Mouse (Mus musculus) olfactory bulb, adult 2 months (tissue): Measurements from ENCODE around the gene Gm10203. TPM values are rescaled to one million over a fixed set of nuclear protein-coding genes. Genes with fewer than 3 reads are reported as not detected.
"Not testable (repeated sequence)": the region's sequence is repeated elsewhere in the genome, so short reads cannot be mapped to it uniquely, and the experiment has no call there.

Source experiments
- H3K27ac ChIP-seq: fragments of 200-500 bp; 2 replicates; pipeline ENCODE4 v1.5.1; 2012; ENCODE audit warnings: low read depth, low read length; ENCODE audit not compliant: insufficient read depth
- H3K4me1 ChIP-seq: fragments of 200-500 bp; 2 replicates; pipeline ENCODE4 v1.6.1; 2012; ENCODE audit warnings: low read length; ENCODE audit not compliant: control insufficient read depth, insufficient read depth
- H3K4me3 ChIP-seq: fragments of 200-500 bp; 2 replicates; pipeline ENCODE4 v1.5.1; 2012; ENCODE audit warnings: mild to moderate bottlenecking, low read depth, low read length, moderate library complexity; ENCODE audit not compliant: insufficient read depth
- CTCF ChIP-seq: fragments of 200-500 bp; IDR thresholded peaks from 2 replicates; pipeline ENCODE4 v1.5.1; 2012; ENCODE audit warnings: low read depth, mild to moderate bottlenecking, low read length, moderate library complexity; ENCODE audit not compliant: insufficient read depth
- POLR2A ChIP-seq: fragments of 200-500 bp; IDR thresholded peaks from 2 replicates; pipeline ENCODE4 v1.6.1; 2012; ENCODE audit warnings: mild to moderate bottlenecking, low read depth, low read length, moderate library complexity; ENCODE audit not compliant: insufficient read depth
- WGBS: fragments of 180-500 bp; shearing (Covaris S2); methylation state at CpG from one replicate; pipeline ENCODE4 v1.1.7; 2018; 5-methylcytosine and 5-hydroxymethylcytosine counted together
- polyA plus RNA-seq: library from polyadenylated mRNA; stranded (reverse); fragments of >200 nt; gene quantifications from 2 replicates; pipeline ENCODE4 v1.2.4, GENCODE M21; 2012; ENCODE audit warnings: low replicate concordance; ENCODE audit not compliant: missing spikeins, insufficient read depth, insufficient read length

The Gm10203 gene
- polyA plus RNA-seq: not detected in 2 replicates

DNA sequence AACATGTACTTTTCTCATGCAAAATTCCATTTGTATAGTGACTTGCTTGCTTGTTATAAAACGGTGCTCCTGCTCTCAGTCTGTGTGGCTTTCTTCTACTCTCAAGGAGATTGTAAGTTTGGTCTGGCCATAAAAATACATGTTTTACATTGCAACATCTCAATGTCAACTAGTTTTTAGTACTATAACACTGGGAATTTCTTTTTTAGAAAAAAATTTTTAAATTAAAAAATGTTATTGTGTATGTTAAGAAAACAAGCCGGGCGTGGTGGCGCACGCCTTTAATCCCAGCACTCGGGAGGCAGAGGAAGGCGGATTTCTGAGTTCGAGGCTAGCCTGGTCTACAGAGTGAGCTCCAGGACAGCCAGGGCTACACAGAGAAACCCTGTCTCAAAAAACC is at the start of gene Gm10203:
TSS of gene Gm10203 (plus strand) at position 301 of the 400 bp plus-strand sequence.
- H3K27ac ChIP-seq, H3K4me1 ChIP-seq, H3K4me3 ChIP-seq: not testable (repeated sequence)
- 85% methylated on average over 8 of the region's 8 CpGs for WGBS

DNA sequence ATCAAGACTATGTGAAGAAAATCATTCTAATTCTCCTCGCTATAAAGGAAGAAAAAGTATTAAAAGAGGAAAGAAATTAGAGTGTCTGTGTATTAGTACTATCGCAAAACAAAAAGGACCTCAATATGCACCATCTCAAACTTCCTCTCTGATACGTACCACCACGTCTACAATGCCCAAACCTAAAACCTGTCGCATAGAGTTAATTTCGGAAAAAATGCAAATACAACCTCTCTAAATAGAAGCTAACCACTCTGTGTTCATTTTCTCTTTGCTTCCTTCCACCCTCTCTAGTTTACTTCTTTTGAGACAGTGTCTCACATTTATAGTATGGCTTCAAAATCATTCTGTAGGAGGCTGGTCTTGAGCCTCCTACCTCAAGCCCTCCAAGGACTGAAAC is 37.6 kb upstream of the Gm10203 start:
- TF ChIP-seq CTCF: no peak
- TF ChIP-seq POLR2A: no peak
- 95% methylated on average over 6 of the region's 6 CpGs for WGBS
- Histone ChIP-seq H3K4me3 (no peak overlapping the region), H3K27ac (no peak overlapping the region), H3K4me1 (no peaks in the 10 kb centered on the region)

DNA sequence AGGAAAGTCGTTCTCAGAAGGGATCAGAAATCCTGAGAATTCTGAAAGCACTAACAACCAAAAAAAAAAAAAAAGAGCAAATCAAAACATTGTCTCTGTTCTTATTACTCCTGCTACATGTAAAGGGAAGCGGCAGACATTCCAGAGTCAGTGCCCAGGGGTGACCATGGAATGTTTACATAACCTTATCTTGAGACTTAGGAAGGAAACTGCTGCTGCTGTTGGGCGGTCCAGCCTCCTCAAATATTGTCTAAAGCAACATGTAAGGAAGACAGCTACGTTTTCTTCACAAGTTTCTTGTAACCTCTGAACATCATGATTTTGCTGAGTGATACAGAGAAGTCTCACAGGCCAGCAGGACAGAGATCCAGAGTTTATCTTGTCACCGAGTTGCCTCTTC is 36.5 kb upstream of the Gm10203 start:
- WGBS: 69% methylated on average over 5 of the region's 5 CpGs
- Histone ChIP-seq H3K4me3 (no peak overlapping the region), H3K27ac (no peak overlapping the region), H3K4me1 (no peaks in the 10 kb centered on the region)
- TF ChIP-seq CTCF: no peak
- no peak for TF ChIP-seq POLR2A

DNA sequence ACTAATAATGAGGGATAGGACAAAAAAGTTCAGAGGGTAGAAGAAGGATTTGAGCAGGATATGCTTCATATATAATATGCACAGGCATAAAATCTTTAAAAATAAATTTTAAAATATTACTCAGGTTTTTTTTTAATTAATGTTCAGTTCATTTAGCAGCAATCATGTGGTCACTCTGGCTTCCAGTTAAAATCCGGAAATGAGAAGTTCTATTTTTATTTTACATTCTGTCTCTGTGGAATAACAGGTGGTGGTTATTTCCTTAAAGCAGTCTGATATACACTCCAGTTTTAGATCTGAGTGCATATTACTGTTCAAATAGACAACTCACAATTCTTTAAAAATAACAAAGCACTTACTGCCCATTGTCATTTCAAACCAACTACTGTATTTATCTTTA is 35.4 kb upstream of the Gm10203 start:
- H3K4me1 ChIP-seq: no peaks in the 10 kb centered on the region
- H3K4me3 ChIP-seq: no peak overlapping the region
- H3K27ac ChIP-seq: no peak overlapping the region
- TF ChIP-seq CTCF (no peak), POLR2A (no peak)
- 47% methylated on average over 1 of the region's 1 CpGs for WGBS

DNA sequence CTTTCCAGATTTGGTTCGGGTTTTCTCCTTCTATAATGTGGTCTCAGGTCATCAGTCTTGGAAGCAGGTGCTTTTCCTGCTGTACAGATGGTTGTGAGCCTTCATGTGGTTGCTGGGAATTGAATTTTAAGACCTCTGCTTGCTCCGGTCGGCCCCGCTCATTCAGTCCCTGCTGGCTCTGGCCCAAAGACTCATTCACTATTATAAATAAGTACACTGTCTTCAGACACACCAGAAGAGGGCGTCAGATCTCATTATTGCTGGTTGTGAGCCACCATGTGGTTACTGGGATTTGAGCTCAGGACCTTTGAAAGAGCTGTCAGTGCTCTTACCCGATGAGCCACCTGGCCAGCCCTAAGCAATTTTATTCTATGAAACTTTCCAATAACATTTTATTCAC is 34.6 kb upstream of the Gm10203 start:
- WGBS: 40% methylated on average over 6 of the region's 6 CpGs

DNA sequence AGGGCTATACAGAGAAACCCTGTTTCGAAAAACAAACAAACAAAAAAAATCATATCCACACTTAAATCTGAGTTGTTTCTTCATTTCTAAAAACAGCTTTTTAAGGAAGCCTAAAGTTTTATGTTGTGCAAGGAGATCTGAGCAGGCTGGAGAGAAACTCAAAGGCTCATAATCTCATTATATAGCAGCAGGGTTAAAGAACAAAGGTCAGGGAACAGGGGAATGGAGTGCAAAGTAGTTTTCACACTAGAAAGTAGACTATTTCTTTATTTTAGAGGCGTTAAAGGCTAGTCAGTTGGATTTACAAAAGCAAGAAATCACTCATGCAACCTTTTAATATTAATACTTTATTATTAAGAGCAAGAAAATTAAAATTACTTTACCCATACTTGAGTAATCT is 33.7 kb upstream of the Gm10203 start:
- no peak overlapping the region for H3K4me3 ChIP-seq
- no peak for TF ChIP-seq CTCF
- TF ChIP-seq POLR2A: no peak
- WGBS: 92% methylated on average over 2 of the region's 2 CpGs
- H3K27ac ChIP-seq: no peak overlapping the region
- no peaks in the 10 kb centered on the region for H3K4me1 ChIP-seq

More for the DNA sequence above, 34.6 kb upstream of the Gm10203 start:
- TF ChIP-seq POLR2A: no peak
- no peak for TF ChIP-seq CTCF
- no peaks in the 10 kb centered on the region for H3K4me1 ChIP-seq
- H3K4me3 ChIP-seq: no peak overlapping the region
- H3K27ac ChIP-seq: no peak overlapping the region

DNA sequence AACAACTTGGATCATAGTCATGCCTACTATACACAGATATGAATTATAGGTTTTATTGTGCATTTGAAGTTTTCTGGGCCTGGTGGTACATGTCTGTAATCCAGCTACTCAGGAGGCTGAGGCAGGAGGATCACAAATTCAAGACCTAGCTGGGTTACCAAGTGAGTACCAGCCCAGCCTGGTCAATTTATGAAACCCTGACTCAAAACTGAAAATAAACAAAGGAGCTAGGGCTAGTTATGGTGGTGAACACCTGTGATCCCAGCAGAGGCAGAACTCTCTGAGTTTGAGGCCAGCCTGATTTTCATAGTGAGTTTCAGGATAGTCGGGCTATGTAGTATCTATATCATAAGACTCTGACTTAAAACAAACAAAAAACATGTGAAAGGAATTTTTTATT is 32.7 kb upstream of the Gm10203 start:
- Histone ChIP-seq H3K27ac (no peak overlapping the region), H3K4me1 (no peaks in the 10 kb centered on the region), H3K4me3 (no peak overlapping the region)
- 98% methylated on average over 1 of the region's 1 CpGs for WGBS
- TF ChIP-seq POLR2A (no peak), CTCF (no peak)

DNA sequence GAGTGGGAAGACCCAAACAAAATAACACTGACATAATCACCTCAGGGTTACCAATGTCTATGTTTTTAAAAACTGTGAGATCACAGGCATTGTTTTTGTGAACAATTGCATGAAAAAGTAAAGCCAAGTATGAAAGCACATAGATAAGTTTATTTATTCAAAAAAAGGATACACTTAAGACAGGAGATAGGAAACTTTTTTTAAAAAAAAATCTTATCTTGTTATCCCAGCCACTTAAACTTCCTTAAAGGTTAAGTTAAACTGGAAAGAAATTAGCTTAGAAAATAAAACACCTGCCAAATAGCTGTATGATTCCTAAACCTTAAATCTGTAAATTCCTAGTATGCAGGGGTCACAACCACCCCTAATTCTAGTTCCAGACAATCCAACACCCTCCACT is 31.0 kb upstream of the Gm10203 start:
- Histone ChIP-seq H3K4me3 (no peak overlapping the region), H3K4me1 (no peaks in the 10 kb centered on the region), H3K27ac (no peak overlapping the region)
- TF ChIP-seq POLR2A: no peak
- TF ChIP-seq CTCF: no peak

DNA sequence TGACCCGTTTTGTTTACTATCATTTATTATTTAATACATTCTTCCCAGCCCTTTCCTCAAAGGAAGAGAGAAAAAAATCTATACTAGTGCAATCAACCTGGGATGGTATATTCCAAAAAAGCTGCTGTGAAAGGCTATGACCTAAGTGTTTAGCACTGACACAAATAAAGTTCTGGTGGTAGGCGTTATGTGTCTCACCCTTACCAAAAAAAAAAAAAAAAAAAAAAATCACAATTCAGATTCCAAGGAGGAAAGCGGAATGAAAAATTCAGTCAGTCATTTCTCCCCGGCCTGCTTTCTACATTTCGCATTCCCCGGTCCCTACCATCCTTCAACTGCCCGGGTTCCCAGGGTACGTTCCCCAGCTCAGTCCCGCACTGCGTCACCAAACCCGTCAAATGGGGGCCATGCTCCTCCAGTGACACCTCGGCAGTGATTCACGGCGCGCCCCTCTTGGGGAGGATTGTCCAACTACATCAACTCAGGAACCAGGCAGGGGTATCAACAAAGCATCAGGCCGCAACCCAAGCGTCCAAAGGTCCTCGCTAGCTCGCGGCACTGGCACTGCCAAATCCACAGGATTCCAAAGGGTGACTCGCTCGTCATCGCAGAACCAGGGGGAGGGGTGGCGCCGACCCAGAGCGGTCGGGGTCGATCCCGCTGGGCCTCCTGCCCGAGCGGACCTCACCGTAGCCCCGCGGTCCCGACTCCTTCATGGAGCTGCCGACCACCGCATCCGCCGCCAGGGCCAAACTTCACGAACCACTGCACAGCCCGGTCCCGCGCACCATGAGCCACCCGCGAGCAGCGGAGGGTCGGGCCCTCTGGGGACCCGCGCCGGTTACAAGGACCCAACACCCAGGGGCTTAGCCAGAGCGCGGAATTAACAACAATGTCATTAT is 29.5 kb upstream of the Gm10203 start:
- H3K4me1 ChIP-seq: no peaks in the 10 kb centered on the region
- under 1% methylated on average over 52 of the region's 52 CpGs for WGBS
- no peak for TF ChIP-seq POLR2A
- TF ChIP-seq CTCF: no peak
- peak overlapping the region; percentile 69 for H3K4me3 ChIP-seq
- peak overlapping the region; percentile 92 for H3K27ac ChIP-seq
